Mouse (Mus musculus): ENCODE measurements at regions not wholly inside any gene's neighbourhood (a gene's known extent, or its start where the extent isn't known, plus 50 kb on each side); places are given as distances from the start of the nearest gene placed in this dataset.

DNA sequence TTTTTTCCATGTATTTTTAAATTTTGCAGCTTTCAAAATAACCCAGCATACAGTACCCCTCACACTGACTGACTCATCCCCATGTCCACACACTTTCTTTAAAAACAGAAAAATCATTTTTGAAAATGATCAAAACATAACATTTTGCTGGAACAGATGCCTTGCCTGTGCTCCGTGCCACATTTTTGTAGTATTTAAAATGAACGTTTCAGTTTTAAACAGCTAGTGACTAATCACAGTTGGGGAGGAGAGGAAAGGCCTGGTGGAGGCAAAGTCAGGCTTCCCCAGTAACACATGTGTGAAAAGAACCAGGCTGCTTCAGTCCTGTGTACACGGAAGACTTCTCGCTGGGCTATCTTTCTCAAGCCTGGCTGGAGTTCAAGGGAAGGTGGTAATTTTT is 644.5 kb downstream of the Inhba start:
- no peak overlapping the region for H3K9ac ChIP-seq (ENCODE audit: low read length)
- TF ChIP-seq EP300 (optimal IDR thresholded peaks at IDR 0.05) (no peak), CTCF (IDR thresholded peaks at IDR 0.05; ENCODE audit: low read depth) (no peak)
- DNase-seq (ENCODE audit: low spot score) (no peak), ATAC-seq (ENCODE audit: low FRiP score, low TSS enrichment) (no peak)
- no peaks in the 10 kb centered on the region for H3K36me3 ChIP-seq (ENCODE audit: control insufficient read depth, insufficient read depth, low read length)
- 35% methylated on average over 4 of the region's 4 CpGs for WGBS
- no peak overlapping the region for H3K4me2 ChIP-seq (replicated peaks; ENCODE audit: low read depth)
- no peak overlapping the region for H3K4me3 ChIP-seq (ENCODE audit: low read depth, low read length)
- H3K9me3 ChIP-seq (ENCODE audit: control insufficient read depth, low read length), result no peaks in the 10 kb centered on the region
- H3K27me3 ChIP-seq (ENCODE audit: control insufficient read depth, insufficient read depth, low read length), result no peaks in the 10 kb centered on the region
- no peaks in the 10 kb centered on the region for H3K4me1 ChIP-seq (replicated peaks; ENCODE audit: control insufficient read depth, insufficient read depth)
- no peak overlapping the region for H3K27ac ChIP-seq (replicated peaks)

DNA sequence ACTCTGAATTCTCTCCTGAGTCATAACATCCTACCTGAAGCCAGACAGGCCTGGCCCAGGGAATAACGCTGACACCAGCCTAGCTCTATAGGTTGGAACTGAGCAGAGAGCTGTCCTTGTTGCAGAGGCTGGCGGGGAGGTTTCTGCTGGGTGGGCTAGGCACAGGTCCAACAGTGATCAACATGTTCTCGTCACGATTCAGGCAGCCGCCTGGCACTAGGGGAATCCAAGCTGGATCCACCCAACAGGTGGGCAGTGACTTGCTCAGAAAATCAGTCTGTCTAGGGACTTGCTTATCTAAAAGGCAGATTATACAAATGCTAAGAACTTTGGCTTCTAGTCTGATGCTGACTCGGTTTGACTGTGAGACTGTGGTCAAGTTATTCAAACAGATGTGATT is 648.2 kb downstream of the Inhba start:
- Histone ChIP-seq H3K9me3 (ENCODE audit: control insufficient read depth, low read length) (no peaks in the 10 kb centered on the region), H3K4me2 (replicated peaks; ENCODE audit: low read depth) (no peak overlapping the region), H3K4me3 (ENCODE audit: low read depth, low read length) (no peak overlapping the region), H3K9ac (ENCODE audit: low read length) (no peak overlapping the region), H3K27me3 (ENCODE audit: control insufficient read depth, insufficient read depth, low read length) (no peaks in the 10 kb centered on the region), H3K4me1 (replicated peaks; ENCODE audit: control insufficient read depth, insufficient read depth) (no peaks in the 10 kb centered on the region), H3K27ac (replicated peaks) (no peak overlapping the region), H3K36me3 (ENCODE audit: control insufficient read depth, insufficient read depth, low read length) (no peaks in the 10 kb centered on the region)
- TF ChIP-seq EP300 (optimal IDR thresholded peaks at IDR 0.05) (no peak), CTCF (IDR thresholded peaks at IDR 0.05; ENCODE audit: low read depth) (no peak)
- WGBS, result 50% methylated on average over 6 of the region's 6 CpGs
- ATAC-seq (ENCODE audit: low FRiP score, low TSS enrichment) (no peak), DNase-seq (ENCODE audit: low spot score) (no peak)

DNA sequence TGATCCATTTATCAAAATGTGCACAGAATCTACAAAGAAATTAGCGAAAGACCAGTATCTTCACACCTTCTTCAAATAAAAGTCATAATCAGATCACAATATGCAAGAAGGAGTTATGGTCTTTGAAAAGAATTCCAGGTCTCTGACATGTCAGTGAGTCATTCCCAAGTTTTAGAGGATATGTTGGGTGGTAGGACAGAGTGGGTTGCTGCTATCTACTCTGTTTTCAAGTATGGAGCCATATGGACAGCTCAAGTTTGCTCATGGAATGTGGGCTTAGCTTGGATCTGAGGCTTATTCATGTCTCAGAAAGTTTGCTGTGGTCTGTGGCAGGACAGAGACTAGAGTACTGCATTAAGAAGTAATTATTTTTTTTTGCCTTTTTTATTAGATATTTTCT is 657.0 kb downstream of the Inhba start:
- WGBS, result 87% methylated on average over 1 of the region's 1 CpGs
- no peak for TF ChIP-seq CTCF (IDR thresholded peaks at IDR 0.05; ENCODE audit: low read depth)
- no peaks in the 10 kb centered on the region for H3K4me1 ChIP-seq (replicated peaks; ENCODE audit: control insufficient read depth, insufficient read depth)
- no peak overlapping the region for H3K9ac ChIP-seq (ENCODE audit: low read length)
- no peak overlapping the region for H3K27ac ChIP-seq (replicated peaks)
- H3K9me3 ChIP-seq (ENCODE audit: control insufficient read depth, low read length), result no peaks in the 10 kb centered on the region
- H3K36me3 ChIP-seq (ENCODE audit: control insufficient read depth, insufficient read depth, low read length), result no peaks in the 10 kb centered on the region
- ATAC-seq (ENCODE audit: low FRiP score, low TSS enrichment) (no peak), DNase-seq (ENCODE audit: low spot score) (no peak)
- H3K4me3 ChIP-seq (ENCODE audit: low read depth, low read length), result no peak overlapping the region
- no peak overlapping the region for H3K4me2 ChIP-seq (replicated peaks; ENCODE audit: low read depth)
- no peaks in the 10 kb centered on the region for H3K27me3 ChIP-seq (ENCODE audit: control insufficient read depth, insufficient read depth, low read length)

GRCm38 (mm10) chr13:16669281-16669680 is 657.6 kb downstream of the Inhba start:
- H3K4me1 ChIP-seq (replicated peaks; ENCODE audit: control insufficient read depth, insufficient read depth), result no peaks in the 10 kb centered on the region
- no peaks in the 10 kb centered on the region for H3K9me3 ChIP-seq (ENCODE audit: control insufficient read depth, low read length)
- WGBS, result 89% methylated on average over 1 of the region's 1 CpGs
- no peak overlapping the region for H3K4me3 ChIP-seq (ENCODE audit: low read depth, low read length)
- H3K9ac ChIP-seq (ENCODE audit: low read length), result no peak overlapping the region
- H3K4me2 ChIP-seq (replicated peaks; ENCODE audit: low read depth), result no peak overlapping the region
- TF ChIP-seq CTCF (IDR thresholded peaks at IDR 0.05; ENCODE audit: low read depth) (no peak), EP300 (optimal IDR thresholded peaks at IDR 0.05) (no peak)
- DNase-seq (ENCODE audit: low spot score) (no peak), ATAC-seq (ENCODE audit: low FRiP score, low TSS enrichment) (no peak)
- H3K27me3 ChIP-seq (ENCODE audit: control insufficient read depth, insufficient read depth, low read length), result no peaks in the 10 kb centered on the region
- no peaks in the 10 kb centered on the region for H3K36me3 ChIP-seq (ENCODE audit: control insufficient read depth, insufficient read depth, low read length)
- H3K27ac ChIP-seq (replicated peaks), result no peak overlapping the region

DNA sequence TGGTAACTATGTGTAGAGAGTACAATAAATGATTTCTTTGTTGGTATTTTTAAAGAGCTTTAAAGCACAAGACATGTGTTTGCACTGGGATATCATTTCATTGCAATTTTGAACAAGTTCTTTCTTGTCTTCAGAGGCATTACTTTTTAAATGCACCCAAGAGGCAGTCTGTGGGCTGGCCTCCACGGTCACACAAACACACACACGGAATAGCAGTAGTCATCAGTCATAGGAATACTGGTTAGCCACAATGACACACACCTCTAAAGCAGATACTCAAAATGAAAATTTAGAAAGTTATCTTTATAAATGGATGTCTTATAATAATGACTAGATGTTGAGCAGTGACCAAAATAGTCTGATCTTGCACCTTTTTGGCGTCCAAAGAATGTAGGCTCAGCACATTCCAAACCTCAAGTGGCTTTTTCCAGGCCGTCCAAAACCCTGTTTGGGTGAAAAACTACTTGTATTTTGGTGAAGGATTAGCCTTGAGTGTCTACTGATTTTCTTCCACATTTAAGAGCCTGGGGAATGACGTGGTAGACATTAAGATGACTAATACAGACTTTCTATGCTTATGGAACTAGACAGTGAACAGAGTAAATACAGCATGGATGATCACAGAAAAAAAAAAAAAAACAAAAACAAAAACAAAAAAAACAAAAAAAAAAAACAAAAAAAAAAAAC is 658.5 kb downstream of the Inhba start:
- Histone ChIP-seq H3K27ac (replicated peaks) (no peak overlapping the region), H3K4me3 (ENCODE audit: low read depth, low read length) (no peak overlapping the region), H3K4me2 (replicated peaks; ENCODE audit: low read depth) (no peak overlapping the region), H3K4me1 (replicated peaks; ENCODE audit: control insufficient read depth, insufficient read depth) (no peaks in the 10 kb centered on the region), H3K9me3 (ENCODE audit: control insufficient read depth, low read length) (no peaks in the 10 kb centered on the region), H3K36me3 (ENCODE audit: control insufficient read depth, insufficient read depth, low read length) (no peaks in the 10 kb centered on the region), H3K9ac (ENCODE audit: low read length) (no peak overlapping the region), H3K27me3 (ENCODE audit: control insufficient read depth, insufficient read depth, low read length) (no peaks in the 10 kb centered on the region)
- ATAC-seq (ENCODE audit: low FRiP score, low TSS enrichment) (no peak), DNase-seq (ENCODE audit: low spot score) (no peak)
- WGBS, result 52% methylated on average over 5 of the region's 5 CpGs
- TF ChIP-seq CTCF (IDR thresholded peaks at IDR 0.05; ENCODE audit: low read depth), result no peak
- no peak for TF ChIP-seq EP300 (optimal IDR thresholded peaks at IDR 0.05)

GRCm38 (mm10) chr13:16670736-16671135 is 659.1 kb downstream of the Inhba start:
- Histone ChIP-seq H3K4me1 (replicated peaks; ENCODE audit: control insufficient read depth, insufficient read depth) (no peaks in the 10 kb centered on the region), H3K36me3 (ENCODE audit: control insufficient read depth, insufficient read depth, low read length) (no peaks in the 10 kb centered on the region), H3K4me2 (replicated peaks; ENCODE audit: low read depth) (no peak overlapping the region), H3K27ac (replicated peaks) (no peak overlapping the region), H3K27me3 (ENCODE audit: control insufficient read depth, insufficient read depth, low read length) (no peaks in the 10 kb centered on the region), H3K9me3 (ENCODE audit: control insufficient read depth, low read length) (no peaks in the 10 kb centered on the region), H3K9ac (ENCODE audit: low read length) (no peak overlapping the region), H3K4me3 (ENCODE audit: low read depth, low read length) (no peak overlapping the region)
- no peak for TF ChIP-seq CTCF (IDR thresholded peaks at IDR 0.05; ENCODE audit: low read depth)
- no peak for TF ChIP-seq EP300 (optimal IDR thresholded peaks at IDR 0.05)
- ATAC-seq (ENCODE audit: low FRiP score, low TSS enrichment) (no peak), DNase-seq (ENCODE audit: low spot score) (no peak)

All from stomach, postnatal 0 days (tissue).